Comparison of ENCODE assay signal across 8 mouse cellular contexts in the genomic region with DNA sequence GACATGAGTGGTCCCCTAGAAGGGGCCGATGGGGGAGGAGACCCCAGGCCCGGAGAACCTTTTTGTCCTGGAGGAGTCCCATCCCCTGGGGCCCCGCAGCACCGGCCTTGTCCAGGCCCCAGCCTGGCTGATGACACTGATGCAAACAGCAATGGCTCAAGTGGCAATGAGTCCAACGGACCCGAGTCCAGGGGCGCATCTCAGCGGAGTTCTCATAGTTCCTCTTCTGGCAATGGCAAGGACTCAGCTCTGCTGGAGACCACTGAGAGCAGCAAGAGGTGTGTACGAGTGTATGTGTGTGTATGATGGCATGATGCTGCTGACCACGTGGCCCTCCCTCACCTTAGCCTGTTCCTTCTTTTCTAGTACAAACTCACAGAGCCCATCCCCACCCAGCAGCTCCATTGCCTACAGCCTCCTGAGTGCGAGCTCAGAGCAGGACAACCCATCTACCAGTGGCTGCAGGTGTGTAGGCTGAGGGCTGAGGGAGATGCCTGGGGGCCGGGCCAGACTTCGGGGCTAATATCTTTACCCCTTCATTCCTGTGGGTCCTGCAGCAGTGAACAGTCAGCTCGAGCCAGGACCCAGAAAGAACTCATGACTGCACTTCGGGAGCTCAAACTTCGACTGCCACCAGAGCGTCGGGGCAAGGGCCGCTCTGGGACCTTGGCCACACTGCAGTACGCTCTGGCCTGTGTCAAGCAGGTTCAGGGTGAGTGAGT. TPM values are rescaled to one million over a fixed set of nuclear protein-coding genes. Genes with fewer than 3 reads are reported as not detected.
DNase-seq lines count a peak whose midpoint lies in the region; ATAC-seq lines count a peak whose summit lies in the region.

No protein-coding gene starts in this region.

- no peak for ATAC-seq in hindbrain, embryonic 13.5 days (ENCODE audit: low FRiP score)
- ATAC-seq in midbrain, embryonic 16.5 days, result no peak

- H3K4me3 ChIP-seq in hindbrain, embryonic 13.5 days, result peak overlapping the region; percentile 50
- H3K4me3 ChIP-seq in midbrain, embryonic 16.5 days (ENCODE audit: low read depth, low read length), result no peak overlapping the region

- H3K9ac ChIP-seq in hindbrain, embryonic 13.5 days, result peak overlapping the region; percentile 75
- peak overlapping the region; percentile 55 for H3K9ac ChIP-seq in midbrain, embryonic 16.5 days (ENCODE audit: low read depth, low read length)

- H3K36me3 ChIP-seq in hindbrain, embryonic 13.5 days, result peaks cover 52% of the 10 kb centered on the region
- peaks cover 36% of the 10 kb centered on the region for H3K36me3 ChIP-seq in midbrain, embryonic 16.5 days (ENCODE audit: control insufficient read depth, insufficient read depth, low read length)

- peak; percentile 53 for DNase-seq in gastrocnemius, postnatal 25 days
- no peak for DNase-seq in gastrocnemius, adult 18-20 months (ENCODE audit: low spot score)
- peak; percentile 24 for DNase-seq in thymus, postnatal 4 days
- no peak for DNase-seq in thymus, adult 18-20 months
- DNase-seq in retina, embryonic 14.5 days (ENCODE audit: low spot score), result no peak
- no peak for DNase-seq in embryo, embryonic 10.5 days (ENCODE audit: low spot score)

- peak overlapping the region; percentile 88 for H3K27ac ChIP-seq in hindbrain, embryonic 13.5 days
- H3K27ac ChIP-seq in midbrain, embryonic 16.5 days (ENCODE audit: low read length), result no peak overlapping the region

- 0 out of 2 replicates have a peak, but pooled peaks cover 2% of the 10 kb centered on the region for H3K27me3 ChIP-seq in hindbrain, embryonic 13.5 days
- H3K27me3 ChIP-seq in midbrain, embryonic 16.5 days (ENCODE audit: control insufficient read depth, insufficient read depth, low read depth, low read length), result no peaks in the 10 kb centered on the region

- H3K4me1 ChIP-seq in hindbrain, embryonic 13.5 days (replicated peaks), result peaks cover 53% of the 10 kb centered on the region
- H3K4me1 ChIP-seq in midbrain, embryonic 16.5 days (ENCODE audit: control insufficient read depth, insufficient read depth, low read length), result peaks cover 41% of the 10 kb centered on the region

- H3K9me3 ChIP-seq in hindbrain, embryonic 13.5 days, result no peaks in the 10 kb centered on the region
- H3K9me3 ChIP-seq in midbrain, embryonic 16.5 days (replicated peaks; ENCODE audit: control insufficient read depth, low read length, poor library complexity, severe bottlenecking), result no peaks in the 10 kb centered on the region

- 92% methylated on average over 20 of the region's 20 CpGs for WGBS in hindbrain, embryonic 13.5 days
- 92% methylated on average over 20 of the region's 20 CpGs for WGBS in midbrain, embryonic 16.5 days

- H3K4me2 ChIP-seq in hindbrain, embryonic 13.5 days, result peak overlapping the region; percentile 97
- H3K4me2 ChIP-seq in midbrain, embryonic 16.5 days (ENCODE audit: low read length), result peak overlapping the region; percentile 97

RNA-seq across cellular contexts. Expression of a gene that starts 5.8 kb away (rescaled TPM):
- total RNA-seq in gastrocnemius, postnatal 25 days (2021), result 10 to 100 TPM; 21.0 to 50.8 TPM
- 10 to 100 TPM; 41.9 to 72.2 TPM for total RNA-seq in gastrocnemius, adult 18-20 months (2021)
- 7.4 and 9.4 TPM in 2 replicates for polyA plus RNA-seq in hindbrain, embryonic 13.5 days (2015; fragmentation: Nextera tagmentation; extraction: Ambion mirVana)
- polyA plus RNA-seq in midbrain, embryonic 16.5 days (2015; fragmentation: Nextera tagmentation; extraction: Ambion mirVana), result 12.4 TPM in 2 replicates

RNA-seq across cellular contexts. Expression of a gene that starts 12.5 kb away (rescaled TPM):
- total RNA-seq in gastrocnemius, postnatal 25 days (2021), result 10 to 100 TPM; 34.9 to 35.2 TPM
- 10 to 100 TPM; 37.4 to 39.3 TPM for total RNA-seq in gastrocnemius, adult 18-20 months (2021)
- 217 and 227 TPM in 2 replicates for polyA plus RNA-seq in hindbrain, embryonic 13.5 days (2015; fragmentation: Nextera tagmentation; extraction: Ambion mirVana)
- polyA plus RNA-seq in midbrain, embryonic 16.5 days (2015; fragmentation: Nextera tagmentation; extraction: Ambion mirVana), result 335 and 438 TPM in 2 replicates

RNA-seq across cellular contexts. Expression of a gene that starts 19.4 kb away (rescaled TPM):
- not detected for total RNA-seq in gastrocnemius, postnatal 25 days (2021)
- total RNA-seq in gastrocnemius, adult 18-20 months (2021), result not detected
- polyA plus RNA-seq in hindbrain, embryonic 13.5 days (2015; fragmentation: Nextera tagmentation; extraction: Ambion mirVana), result 0.26 and 0.35 TPM in 2 replicates
- polyA plus RNA-seq in midbrain, embryonic 16.5 days (2015; fragmentation: Nextera tagmentation; extraction: Ambion mirVana), result 0.75 and 1.1 TPM in 2 replicates

RNA-seq across cellular contexts. Expression of a gene that starts 21.6 kb away (rescaled TPM):
- under 1 TPM in 1 of 2 experiments, not detected in 1; 0.21 TPM for total RNA-seq in gastrocnemius, postnatal 25 days (2021)
- not detected for total RNA-seq in gastrocnemius, adult 18-20 months (2021)
- 0.13 and 0.25 TPM in 2 replicates for polyA plus RNA-seq in hindbrain, embryonic 13.5 days (2015; fragmentation: Nextera tagmentation; extraction: Ambion mirVana)
- 0.49 and 0.65 TPM in 2 replicates for polyA plus RNA-seq in midbrain, embryonic 16.5 days (2015; fragmentation: Nextera tagmentation; extraction: Ambion mirVana)

RNA-seq across cellular contexts. Expression of a gene that starts 24.9 kb away (rescaled TPM):
- not detected for total RNA-seq in gastrocnemius, postnatal 25 days (2021)
- total RNA-seq in gastrocnemius, adult 18-20 months (2021), result not detected
- polyA plus RNA-seq in hindbrain, embryonic 13.5 days (2015; fragmentation: Nextera tagmentation; extraction: Ambion mirVana), result 0.71 and 1.3 TPM in 2 replicates
- 9.0 and 11.5 TPM in 2 replicates for polyA plus RNA-seq in midbrain, embryonic 16.5 days (2015; fragmentation: Nextera tagmentation; extraction: Ambion mirVana)

Comparison
In these comparisons a context has a peak if more than half of its experiments do, and no peak if none do; other contexts are left out.
1. DNase-seq: peak in gastrocnemius, postnatal 25 days (single experiment) and thymus, postnatal 4 days (single experiment); none in gastrocnemius, adult 18-20 months (single experiment), thymus, adult 18-20 months (0 of 2), retina, embryonic 14.5 days (single experiment) and embryo, embryonic 10.5 days (single experiment).